Mouse (Mus musculus) forebrain, embryonic 15.5 days (tissue): ENCODE measurements at regions not wholly inside any gene's neighbourhood (a gene's known extent, or its start where the extent isn't known, plus 50 kb on each side); places are given as distances from the start of the nearest gene placed in this dataset.

ENCODE experiments used
- ATAC-seq: fragments of 200-750 bp; cut with Nextera tagmentation; replicated peaks from 2 replicates; pipeline ENCODE4 v1.8.0; 2017; ENCODE audit warnings: mild to moderate bottlenecking, moderate TSS enrichment, moderate library complexity
- H3K27ac ChIP-seq: fragments of 300-500 bp; sonication (generic); replicated peaks from 2 replicates; pipeline ENCODE4 v1.5.1; 2015; ENCODE audit warnings: mild to moderate bottlenecking, inconsistent platforms
- H3K27me3 ChIP-seq: fragments of 300-500 bp; sonication (generic); 2 replicates; pipeline ENCODE4 v1.6.1; 2015; ENCODE audit warnings: inconsistent platforms
- H3K36me3 ChIP-seq: fragments of 300-500 bp; sonication (generic); 2 replicates; pipeline ENCODE4 v1.6.1; 2015; ENCODE audit warnings: mild to moderate bottlenecking, inconsistent platforms
- H3K4me1 ChIP-seq: fragments of 300-500 bp; sonication (generic); 2 replicates; pipeline ENCODE4 v1.6.1; 2015; ENCODE audit warnings: inconsistent platforms
- H3K4me2 ChIP-seq: fragments of 300-500 bp; sonication (generic); replicated peaks from 2 replicates; pipeline ENCODE4 v1.6.1; 2015; ENCODE audit warnings: mild to moderate bottlenecking, inconsistent platforms
- H3K4me3 ChIP-seq: fragments of 300-500 bp; sonication (generic); 2 replicates; pipeline ENCODE4 v1.5.1; 2015; ENCODE audit warnings: mild to moderate bottlenecking, inconsistent platforms
- H3K9ac ChIP-seq: fragments of 300-500 bp; sonication (generic); replicated peaks from 2 replicates; pipeline ENCODE4 v1.6.1; 2015; ENCODE audit warnings: mild to moderate bottlenecking, inconsistent platforms
- H3K9me3 ChIP-seq: fragments of 300-500 bp; sonication (generic); 2 replicates; pipeline ENCODE4 v1.6.1; 2016; ENCODE audit warnings: inconsistent platforms
- WGBS: fragments of 180-500 bp; shearing (Covaris S2); methylation state at CpG from one replicate; pipeline ENCODE4 v1.1.7; 2015; ENCODE audit warnings: mixed read lengths; 5-methylcytosine and 5-hydroxymethylcytosine counted together

- Histone ChIP-seq H3K27me3 (no peaks in the 10 kb centered on the region), H3K27ac (no peak overlapping the region), H3K9ac (no peak overlapping the region), H3K4me3 (no peak overlapping the region), H3K9me3 (no peaks in the 10 kb centered on the region), H3K36me3 (no peaks in the 10 kb centered on the region), H3K4me1 (no peaks in the 10 kb centered on the region), H3K4me2 (no peak overlapping the region)
- WGBS = 47% methylated on average over 4 of the region's 4 CpGs
- no peak for ATAC-seq
Measured at GRCm38 (mm10) chr16:25140164-25140563, 146.5 kb upstream of the Tprg start.

- no peak for ATAC-seq
- H3K9ac ChIP-seq = no peak overlapping the region
- H3K27me3 ChIP-seq = no peaks in the 10 kb centered on the region
- 68% methylated on average over 4 of the region's 4 CpGs for WGBS
- H3K36me3 ChIP-seq = no peaks in the 10 kb centered on the region
- H3K4me2 ChIP-seq = no peak overlapping the region
- H3K27ac ChIP-seq = no peak overlapping the region
- no peaks in the 10 kb centered on the region for H3K9me3 ChIP-seq
- no peaks in the 10 kb centered on the region for H3K4me1 ChIP-seq
- no peak overlapping the region for H3K4me3 ChIP-seq
Measured at GRCm38 (mm10) chr16:25147486-25147885, 139.1 kb upstream of the Tprg start.

GRCm38 (mm10) chr16:25149186-25149585, 137.4 kb upstream of the Tprg start:
- H3K36me3 ChIP-seq = no peaks in the 10 kb centered on the region
- no peak overlapping the region for H3K27ac ChIP-seq
- no peak overlapping the region for H3K4me3 ChIP-seq
- no peak for ATAC-seq
- H3K27me3 ChIP-seq = no peaks in the 10 kb centered on the region
- no peaks in the 10 kb centered on the region for H3K4me1 ChIP-seq
- no peaks in the 10 kb centered on the region for H3K9me3 ChIP-seq
- no peak overlapping the region for H3K9ac ChIP-seq
- no peak overlapping the region for H3K4me2 ChIP-seq
- 98% methylated on average over 1 of the region's 1 CpGs for WGBS

- no peaks in the 10 kb centered on the region for H3K9me3 ChIP-seq
- H3K9ac ChIP-seq = no peak overlapping the region
- no peaks in the 10 kb centered on the region for H3K27me3 ChIP-seq
- no peak overlapping the region for H3K4me2 ChIP-seq
- H3K4me3 ChIP-seq = no peak overlapping the region
- H3K36me3 ChIP-seq = no peaks in the 10 kb centered on the region
- H3K4me1 ChIP-seq = no peaks in the 10 kb centered on the region
- H3K27ac ChIP-seq = no peak overlapping the region
- no peak for ATAC-seq
Measured at GRCm38 (mm10) chr16:25176870-25177269, 109.7 kb upstream of the Tprg start.

GRCm38 (mm10) chr16:25178055-25178454, 108.6 kb upstream of the Tprg start:
- ATAC-seq = no peak
- Histone ChIP-seq H3K4me1 (no peaks in the 10 kb centered on the region), H3K27ac (no peak overlapping the region), H3K9ac (no peak overlapping the region), H3K4me3 (no peak overlapping the region), H3K9me3 (no peaks in the 10 kb centered on the region), H3K27me3 (no peaks in the 10 kb centered on the region), H3K36me3 (no peaks in the 10 kb centered on the region), H3K4me2 (no peak overlapping the region)
- 84% methylated on average over 2 of the region's 2 CpGs for WGBS

- Histone ChIP-seq H3K36me3 (no peaks in the 10 kb centered on the region), H3K27ac (no peak overlapping the region), H3K4me3 (no peak overlapping the region), H3K4me2 (no peak overlapping the region), H3K4me1 (no peaks in the 10 kb centered on the region), H3K9ac (no peak overlapping the region), H3K9me3 (no peaks in the 10 kb centered on the region), H3K27me3 (no peaks in the 10 kb centered on the region)
- 86% methylated on average over 6 of the region's 6 CpGs for WGBS
- no peak for ATAC-seq
Measured at GRCm38 (mm10) chr16:25181939-25182338, 104.7 kb upstream of the Tprg start.

- no peaks in the 10 kb centered on the region for H3K36me3 ChIP-seq
- H3K4me1 ChIP-seq = no peaks in the 10 kb centered on the region
Measured at GRCm38 (mm10) chr16:25197079-25197478, 89.5 kb upstream of the Tprg start.

GRCm38 (mm10) chr16:25198844-25199243, 87.8 kb upstream of the Tprg start:
- Histone ChIP-seq H3K27me3 (no peaks in the 10 kb centered on the region), H3K4me1 (no peaks in the 10 kb centered on the region), H3K9me3 (no peaks in the 10 kb centered on the region), H3K4me2 (no peak overlapping the region), H3K9ac (no peak overlapping the region), H3K4me3 (no peak overlapping the region), H3K27ac (no peak overlapping the region), H3K36me3 (no peaks in the 10 kb centered on the region)
- 66% methylated on average over 3 of the region's 3 CpGs for WGBS
- ATAC-seq = no peak

More at GRCm38 (mm10) chr16:25197079-25197478, 89.5 kb upstream of the Tprg start:
- 89% methylated on average over 5 of the region's 5 CpGs for WGBS
- Histone ChIP-seq H3K4me3 (no peak overlapping the region), H3K27me3 (no peaks in the 10 kb centered on the region), H3K9ac (no peak overlapping the region), H3K27ac (no peak overlapping the region), H3K4me2 (no peak overlapping the region), H3K9me3 (no peaks in the 10 kb centered on the region)
- ATAC-seq = no peak

- H3K27me3 ChIP-seq = no peaks in the 10 kb centered on the region
- H3K36me3 ChIP-seq = no peaks in the 10 kb centered on the region
- no peaks in the 10 kb centered on the region for H3K4me1 ChIP-seq
- ATAC-seq = no peak
- H3K4me3 ChIP-seq = no peak overlapping the region
- H3K9me3 ChIP-seq = no peaks in the 10 kb centered on the region
- H3K9ac ChIP-seq = no peak overlapping the region
- no peak overlapping the region for H3K4me2 ChIP-seq
- H3K27ac ChIP-seq = no peak overlapping the region
Measured at GRCm38 (mm10) chr16:25199984-25200383, 86.6 kb upstream of the Tprg start.

- Histone ChIP-seq H3K4me2 (no peak overlapping the region), H3K4me3 (no peak overlapping the region), H3K9ac (no peak overlapping the region), H3K27me3 (no peaks in the 10 kb centered on the region), H3K27ac (no peak overlapping the region), H3K9me3 (no peaks in the 10 kb centered on the region), H3K4me1 (no peaks in the 10 kb centered on the region), H3K36me3 (no peaks in the 10 kb centered on the region)
- WGBS = 90% methylated on average over 7 of the region's 7 CpGs
- ATAC-seq = no peak
Measured at GRCm38 (mm10) chr16:25201094-25201770, 85.4 kb upstream of the Tprg start.

- 58% methylated on average over 2 of the region's 2 CpGs for whole genome bisulfite sequencing
- Histone ChIP-seq H3K4me3 (no peak overlapping the region), H3K27ac (no peak overlapping the region), H3K4me1 (no peaks in the 10 kb centered on the region), H3K9ac (no peak overlapping the region), H3K27me3 (no peaks in the 10 kb centered on the region), H3K36me3 (no peaks in the 10 kb centered on the region), H3K4me2 (no peak overlapping the region), H3K9me3 (no peaks in the 10 kb centered on the region)
- no peak for ATAC-seq
Measured at GRCm38 (mm10) chr16:25213250-25213649, 73.4 kb upstream of the Tprg start.

GRCm38 (mm10) chr16:25220552-25220951, 66.1 kb upstream of the Tprg start:
- 93% methylated on average over 6 of the region's 6 CpGs for WGBS
- no peak for ATAC-seq
- Histone ChIP-seq H3K9ac (no peak overlapping the region), H3K27me3 (no peaks in the 10 kb centered on the region), H3K4me1 (no peaks in the 10 kb centered on the region), H3K9me3 (no peaks in the 10 kb centered on the region), H3K27ac (no peak overlapping the region), H3K4me2 (no peak overlapping the region), H3K4me3 (no peak overlapping the region), H3K36me3 (no peaks in the 10 kb centered on the region)

GRCm38 (mm10) chr16:25224801-25225200, 61.8 kb upstream of the Tprg start:
- H3K4me3 ChIP-seq = no peak overlapping the region
- H3K27me3 ChIP-seq = no peaks in the 10 kb centered on the region
- H3K9me3 ChIP-seq = no peaks in the 10 kb centered on the region
- no peak overlapping the region for H3K9ac ChIP-seq
- H3K4me1 ChIP-seq = no peaks in the 10 kb centered on the region
- no peak overlapping the region for H3K4me2 ChIP-seq
- no peak overlapping the region for H3K27ac ChIP-seq
- H3K36me3 ChIP-seq = no peaks in the 10 kb centered on the region
- ATAC-seq = no peak
